Mouse (Mus musculus) embryo, embryonic 9.5 days (tissue): Measurements from ENCODE around the gene Ttc19.

Experiments
- DNase-seq: peaks from one replicate; pipeline ENCODE4 v3.0.0-alpha.2; 2017; ENCODE audit errors: extremely low spot score

The Ttc19 gene

DNA sequence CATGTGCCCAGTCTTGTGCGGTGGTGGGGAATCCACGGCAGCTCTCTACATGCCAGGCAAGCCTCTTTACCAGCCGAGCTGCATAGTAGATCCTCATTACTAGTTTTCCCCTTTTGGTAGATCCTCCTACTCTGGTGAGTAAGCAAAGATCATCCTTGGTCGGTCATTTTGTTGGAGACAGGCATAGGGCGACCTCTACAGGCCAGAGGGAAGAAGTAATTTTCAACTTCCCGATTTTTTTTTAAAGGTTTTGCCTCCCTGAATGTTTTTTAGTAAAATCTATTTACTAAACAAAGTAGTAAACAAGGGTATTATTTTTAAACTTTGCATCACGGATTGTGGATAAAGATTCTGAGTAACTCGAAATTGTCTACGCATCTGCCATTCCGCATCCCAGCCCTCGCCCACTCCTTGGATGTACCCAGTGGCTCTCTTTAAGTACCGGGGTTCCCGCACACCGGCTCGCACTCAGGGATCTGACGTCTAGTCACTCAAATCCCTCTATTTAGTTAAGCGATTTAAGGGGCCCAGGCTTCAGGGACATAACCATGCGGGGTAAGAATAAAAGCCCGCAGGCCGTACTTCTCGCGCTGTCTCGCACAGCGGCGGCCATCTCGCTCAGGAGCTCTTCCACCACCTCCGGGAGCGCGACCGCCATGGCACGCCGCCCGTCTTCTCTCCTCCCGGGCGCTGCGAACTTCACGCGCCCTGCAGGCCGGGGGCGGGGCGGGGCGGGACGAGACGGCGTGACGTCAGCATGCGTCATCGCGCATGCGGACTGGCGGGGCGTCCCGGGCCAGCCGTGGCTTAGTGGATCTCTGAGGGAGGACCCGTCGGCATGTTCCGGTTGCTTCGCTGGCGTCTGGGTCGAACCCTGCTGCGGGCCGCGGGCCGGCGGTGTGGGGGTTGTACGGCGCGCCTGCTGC, at the start of gene Ttc19, which contains the start of gene Zswim7:
Ttc19 (plus strand) TSS at position 799 of the 926 bp plus-strand sequence.
Zswim7 (minus strand) TSS at position 701 of the 926 bp plus-strand sequence.
- peak; percentile 98 for DNase-seq

GRCm38 (mm10) chr11:62240631-62241261, 40.5 kb upstream of the Ttc19 start:
- no peak for DNase-seq

GRCm38 (mm10) chr11:62243871-62244270, 37.4 kb upstream of the Ttc19 start:
- DNase-seq, result no peak

DNA sequence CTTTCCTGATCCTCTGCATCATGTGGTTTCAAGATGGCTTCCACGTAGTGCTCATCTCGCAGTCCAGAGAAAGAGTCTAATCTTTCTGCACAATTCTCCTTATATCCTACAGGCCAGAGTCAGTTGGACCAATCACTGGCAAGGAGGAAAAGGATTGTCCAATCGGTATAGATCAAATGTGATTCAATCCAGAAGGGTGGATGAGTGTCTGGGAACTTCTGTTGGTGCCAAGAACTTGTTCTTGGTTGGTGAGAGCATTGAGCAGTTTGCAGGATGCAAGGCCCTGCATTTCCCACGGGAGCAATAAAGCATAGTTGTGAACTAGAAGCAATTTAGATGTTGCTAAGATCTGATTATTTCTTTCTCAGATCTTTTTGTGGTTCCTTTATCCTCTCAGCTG, 36.8 kb upstream of the Ttc19 start:
- no peak for DNase-seq

- no peak for DNase-seq
Observed at GRCm38 (mm10) chr11:62247759-62248400, 33.4 kb upstream of the Ttc19 start.

GRCm38 (mm10) chr11:62248401-62249244, 32.6 kb upstream of the Ttc19 start, which contains the start of gene Adora2b:
Gene Adora2b (plus strand): TSS chr11:62248984.
- DNase-seq, result peak; percentile 90

- peak; percentile 65 for DNase-seq
Observed at GRCm38 (mm10) chr11:62249266-62250037, 31.8 kb upstream of the Ttc19 start.

DNA sequence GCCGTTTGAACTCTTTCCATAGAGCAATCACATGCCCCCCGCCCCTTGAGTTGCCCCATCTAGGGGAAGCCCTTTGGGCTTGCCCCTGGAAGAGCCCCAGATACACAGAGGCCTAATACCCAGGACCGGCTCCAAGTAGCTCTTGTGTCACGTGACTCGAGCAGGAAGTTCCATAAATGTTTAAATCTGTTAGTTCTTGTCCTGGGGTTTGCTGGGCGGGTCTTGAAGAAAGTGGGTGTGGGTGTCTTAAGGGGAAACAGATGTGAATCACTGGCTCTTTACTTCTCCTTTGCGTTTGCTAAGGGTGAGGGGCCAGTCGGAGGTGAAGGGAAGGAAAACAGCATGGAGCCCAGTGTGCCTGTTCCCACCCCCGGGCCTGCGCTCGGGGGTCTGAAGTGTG, 30.2 kb upstream of the Ttc19 start:
- DNase-seq, result peak; percentile 25

DNA sequence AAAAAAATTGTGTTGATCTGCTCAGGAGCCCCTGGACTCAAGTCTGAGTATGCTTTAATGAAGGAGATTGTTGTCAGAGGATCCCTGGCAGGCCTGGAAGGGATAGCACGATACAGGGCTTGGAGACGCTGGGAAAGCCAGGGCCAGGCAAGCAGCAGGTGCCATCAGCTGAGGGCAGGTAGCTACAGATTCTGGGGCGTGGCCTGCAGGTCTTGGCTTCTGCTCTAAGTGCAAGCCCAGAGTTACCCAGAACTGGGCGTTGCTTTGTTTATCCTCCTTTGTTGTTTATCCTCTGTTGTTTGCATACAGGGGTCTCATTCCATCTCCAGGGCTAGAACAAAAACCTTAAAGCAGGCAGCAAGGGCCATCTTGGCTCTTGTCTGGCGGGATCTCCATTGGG, 27.9 kb upstream of the Ttc19 start:
- no peak for DNase-seq

- DNase-seq, result no peak
Observed at GRCm38 (mm10) chr11:62259214-62259613, 22.1 kb upstream of the Ttc19 start.

- DNase-seq, result no peak
Observed at GRCm38 (mm10) chr11:62263599-62263998, 17.7 kb upstream of the Ttc19 start.

GRCm38 (mm10) chr11:62264018-62264417, 17.3 kb upstream of the Ttc19 start:
- no peak for DNase-seq

- no peak for DNase-seq
Observed at GRCm38 (mm10) chr11:62265642-62266041, 15.6 kb upstream of the Ttc19 start.

DNA sequence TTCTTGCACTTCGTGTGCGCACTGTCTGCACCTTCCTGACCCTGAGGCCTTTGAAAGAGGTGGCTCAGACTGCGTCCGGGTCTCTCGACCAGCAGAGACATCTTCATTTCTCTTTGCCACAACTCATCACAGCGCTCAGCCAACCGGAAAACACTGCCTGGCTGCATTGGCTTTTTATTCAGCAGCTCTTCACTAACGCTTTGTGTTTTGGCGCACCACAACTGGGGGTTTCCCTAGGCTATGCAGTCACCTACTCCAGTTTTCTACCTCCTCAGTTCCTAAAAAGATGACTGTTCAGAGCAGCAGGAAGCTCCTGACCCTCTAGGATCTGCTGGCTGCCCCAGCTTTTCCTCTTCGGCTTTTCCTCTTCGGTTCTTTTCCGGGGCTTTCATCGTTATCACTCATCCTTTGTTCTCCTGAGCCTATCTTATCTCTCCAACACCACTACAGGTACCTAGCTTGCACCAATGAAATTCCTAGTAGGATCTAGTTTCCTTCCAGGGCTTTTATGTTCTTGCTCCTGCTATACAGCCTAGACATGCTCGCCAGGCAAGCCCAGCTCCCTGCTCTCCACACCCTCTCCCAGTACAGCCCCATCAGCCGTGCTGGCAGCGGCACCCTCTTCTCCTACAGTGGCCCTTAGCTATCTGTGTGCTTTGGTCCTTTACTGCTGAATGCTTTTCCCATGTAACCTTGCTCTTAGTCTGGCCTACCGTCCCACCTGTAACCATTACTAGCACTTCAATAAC, 14.6 kb upstream of the Ttc19 start:
- DNase-seq, result no peak

DNA sequence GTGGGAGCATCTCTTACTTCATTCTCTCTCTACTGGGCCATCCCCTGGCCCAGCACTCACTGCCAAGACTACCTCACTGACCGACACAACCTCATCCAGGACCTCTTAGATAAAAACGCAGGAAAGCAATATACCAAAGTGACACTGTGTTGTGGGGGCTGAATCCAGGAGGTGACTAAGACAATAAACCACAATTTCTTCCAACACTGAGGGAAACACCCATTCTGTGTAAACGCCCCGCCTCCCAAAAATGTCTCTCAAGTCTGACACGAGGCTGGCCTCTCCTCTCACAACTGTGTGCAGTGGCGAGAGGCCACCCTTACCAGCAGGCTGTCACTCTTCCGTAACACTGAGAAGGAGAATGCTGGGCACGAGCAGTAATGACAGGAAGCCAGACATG, 12.9 kb upstream of the Ttc19 start:
- DNase-seq, result no peak

- DNase-seq, result no peak
Observed at GRCm38 (mm10) chr11:62269097-62269496, 12.2 kb upstream of the Ttc19 start.

DNA sequence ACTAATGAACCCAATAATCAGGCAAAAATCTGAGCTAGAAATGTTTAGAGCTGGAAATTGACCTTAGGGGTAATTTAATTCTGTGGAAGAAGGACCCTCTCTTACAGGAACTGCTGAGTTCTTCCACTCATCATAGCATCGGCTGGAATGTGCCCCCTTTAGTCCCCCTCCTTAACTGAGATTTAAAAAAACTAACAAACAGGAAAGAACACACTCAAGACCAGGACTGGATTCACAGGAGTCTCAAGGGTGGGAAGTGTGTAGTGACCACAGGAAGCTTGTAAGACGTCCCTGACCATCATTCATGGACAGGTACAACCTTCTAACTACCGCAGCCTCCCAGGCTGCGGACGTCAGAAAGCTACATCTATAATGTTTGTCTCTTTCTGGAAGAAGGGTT, 10.4 kb upstream of the Ttc19 start:
- DNase-seq, result no peak

DNA sequence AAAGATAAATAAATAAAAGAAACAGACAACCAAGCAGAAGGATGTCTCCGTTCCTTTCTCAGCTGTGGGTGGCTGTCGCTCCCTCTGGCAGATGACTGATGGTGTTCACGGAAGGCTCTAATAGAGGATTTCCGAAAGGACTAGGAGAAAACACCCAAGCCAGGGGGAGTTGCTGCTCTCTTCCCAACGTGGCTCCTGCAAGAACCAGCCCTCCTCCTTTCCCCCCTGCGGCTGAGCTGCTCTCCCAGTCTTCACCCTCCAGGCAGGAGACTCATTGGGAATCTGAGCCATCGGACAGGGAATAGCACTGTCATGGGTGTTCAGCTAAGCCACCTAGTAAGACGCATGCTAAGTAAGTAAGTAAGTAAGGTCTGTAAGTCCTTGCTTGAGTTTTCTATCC, 4.2 kb upstream of the Ttc19 start:
- no peak for DNase-seq

GRCm38 (mm10) chr11:62278027-62278426, 3.2 kb upstream of the Ttc19 start:
- peak; percentile 77 for DNase-seq

- no peak for DNase-seq
Observed at GRCm38 (mm10) chr11:62281601-62281997, 326 bp downstream of the Ttc19 start.
